Mouse (Mus musculus): ENCODE data around the gene Magoh. TPM values are rescaled to one million over a fixed set of nuclear protein-coding genes. Genes with fewer than 3 reads are reported as not detected.

Magoh gene
- total and polyA plus RNA-seq, 3 experiments, result 165 to 369 (median 217) TPM

DNA sequence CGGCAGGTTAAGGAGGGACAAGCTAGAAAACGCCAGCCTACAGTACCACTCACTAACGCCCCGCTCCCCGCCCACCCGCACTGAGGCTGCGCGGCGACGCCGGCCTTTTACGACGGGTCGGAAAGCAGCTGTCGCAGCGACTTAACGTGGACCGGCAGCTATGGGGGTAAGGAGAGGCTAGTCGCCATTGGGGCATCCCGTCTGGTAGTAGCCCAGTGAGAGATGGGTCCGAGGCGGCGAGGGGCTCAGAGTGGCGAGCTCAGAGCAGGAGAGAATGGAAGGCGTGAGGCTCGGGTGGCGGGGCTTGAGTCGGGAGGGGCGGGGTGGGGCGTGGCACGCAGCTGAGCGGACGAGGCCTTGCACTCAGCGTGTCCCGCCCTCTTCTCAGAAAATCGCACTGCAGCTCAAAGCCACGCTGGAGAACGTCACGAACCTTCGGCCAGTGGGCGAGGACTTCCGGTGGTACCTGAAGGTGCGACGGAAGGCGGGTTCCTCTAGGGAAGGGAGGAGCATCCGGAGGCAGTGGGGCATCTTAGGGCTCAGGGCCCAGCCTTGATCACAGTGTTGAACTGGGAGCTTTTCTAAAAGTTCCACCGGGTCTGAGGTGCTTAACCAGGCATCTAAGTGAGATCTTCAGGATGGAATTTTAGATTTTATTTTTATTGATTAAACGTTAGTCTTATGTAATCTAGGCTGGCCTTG is 10.3 kb downstream of the Magoh start, which contains the start of gene 0610037L13Rik:
Gene 0610037L13Rik, plus strand, starts transcription at position 83 of the 702 bp plus-strand sequence.
- Histone ChIP-seq H3K4me1 (ENCODE audit: control insufficient read depth in 1 of 2, insufficient read depth in 2 of 2) (peaks cover 3 to 19% of the 10 kb centered on the region in 2 experiments; a peak in 3 of 4 replicates), H3K27ac (ENCODE audit: insufficient read depth, low read depth) (peak within 1 kb of the TSS; percentile 77)

GRCm38 (mm10) chr4:107892663-107893062 is 13.1 kb downstream of the Magoh start:
- H3K4me3 ChIP-seq (replicated peaks in 1 of 3; ENCODE audit: low read depth in 2 of 3, low read length in 2 of 3, poor library complexity in 1 of 3), result no peak overlapping the region
- DNase-seq (ENCODE audit: extremely low read depth), result peak; percentile 21
- H3K36me3 ChIP-seq (replicated peaks in 1 of 2; ENCODE audit: control insufficient read depth in 1 of 2, insufficient read depth in 1 of 2, low read length in 1 of 2), result peaks cover 28 to 74% of the 10 kb centered on the region in 2 experiments
- dilution Hi-C loops (cut with MboI; ENCODE audit: extremely low pct_ligation_motif_present, extremely low pct_unique_long_range_greater_than_20kb, low sequenced_read_pairs), result no loop called here
- H3K79me2 ChIP-seq (replicated peaks; ENCODE audit: control insufficient read depth, extremely low read depth, insufficient read depth, poor library complexity, severe bottlenecking), result peaks cover 3% of the 10 kb centered on the region; the same call in 1 of the 2 replicates
- no peak overlapping the region for H3K9ac ChIP-seq (ENCODE audit: insufficient read depth, low read depth)
- no peaks in the 10 kb centered on the region for H3K9me3 ChIP-seq (replicated peaks; ENCODE audit: low read length)
- H3K27ac ChIP-seq (ENCODE audit: insufficient read depth, low read depth), result no peak overlapping the region
- H3K4me2 ChIP-seq (ENCODE audit: insufficient read depth, low read depth, poor library complexity, severe bottlenecking), result no peak overlapping the region
- peaks cover 3 to 19% of the 10 kb centered on the region in 2 experiments; a peak in 3 of 4 replicates for H3K4me1 ChIP-seq (ENCODE audit: control insufficient read depth in 1 of 2, insufficient read depth in 2 of 2)
- H3K27me3 ChIP-seq (replicated peaks), result no peaks in the 10 kb centered on the region
- in situ Hi-C loops (cut with MboI; ENCODE audit: low pct_ligation_motif_present, low pct_unique_long_range_greater_than_20kb, low sequenced_read_pairs), result no loop called here
- TF ChIP-seq ZNF384 (IDR thresholded peaks at IDR 0.05; ENCODE audit: low read depth, low read length) (no peak), RAD21 (IDR thresholded peaks at IDR 0.05; ENCODE audit: low read depth, low read length) (peak; percentile 45), MYC (IDR thresholded peaks at IDR 0.05; ENCODE audit: low read depth, low read length) (no peak), HCFC1 (IDR thresholded peaks at IDR 0.05; ENCODE audit: low read depth, low read length) (no peak), KAT2A (IDR thresholded peaks at IDR 0.05; ENCODE audit: insufficient replicate concordance, low read length) (no peak), ZC3H11A (IDR thresholded peaks at IDR 0.05; ENCODE audit: low read depth, low read length) (no peak), ETS1 (conservative IDR thresholded peaks at IDR 0.05; ENCODE audit: low read depth, low read length) (no peak), POLR2AphosphoS2 (IDR thresholded peaks at IDR 0.05; ENCODE audit: low read depth, low read length) (no peak), MAZ (IDR thresholded peaks at IDR 0.05; ENCODE audit: low read depth, low read length) (no peak), CTCF (conservative IDR thresholded peaks at IDR 0.05 in 1 of 2, IDR thresholded peaks at IDR 0.05 in 1 of 2; ENCODE audit: low read depth in 2 of 2, low read length in 2 of 2) (peak in 1 of 2 experiments; percentile 53; a peak in 2 of 4 replicates), JUND (conservative IDR thresholded peaks at IDR 0.05; ENCODE audit: low read depth, low read length) (no peak), POLR2A (IDR thresholded peaks at IDR 0.05; ENCODE audit: low read depth, low read length) (no peak), USF1 (IDR thresholded peaks at IDR 0.05; ENCODE audit: low read depth, low read length) (no peak), EP300 (IDR thresholded peaks at IDR 0.05; ENCODE audit: low read length) (no peak), USF2 (conservative IDR thresholded peaks at IDR 0.05; ENCODE audit: low read depth, low read length) (no peak), E2F4 (IDR thresholded peaks at IDR 0.05; ENCODE audit: insufficient replicate concordance, low read depth, low read length) (no peak)

More for the DNA sequence above, 10.3 kb downstream of the Magoh start, which contains the start of gene 0610037L13Rik:
- peak within 1 kb of the TSS; percentile 97 for H3K9ac ChIP-seq (ENCODE audit: insufficient read depth, low read depth)
- peaks cover 3% of the 10 kb centered on the region; the same call in 1 of the 2 replicates for H3K79me2 ChIP-seq (replicated peaks; ENCODE audit: control insufficient read depth, extremely low read depth, insufficient read depth, poor library complexity, severe bottlenecking)
- no peaks in the 10 kb centered on the region for H3K27me3 ChIP-seq (replicated peaks)
- peak within 1 kb of the TSS; percentile 56 to 86 (median 78) for H3K4me3 ChIP-seq (replicated peaks in 1 of 3; ENCODE audit: low read depth in 2 of 3, low read length in 2 of 3, poor library complexity in 1 of 3)
- DNase-seq (ENCODE audit: extremely low read depth), result peak; percentile 99
- in situ Hi-C loops (cut with MboI; ENCODE audit: low pct_ligation_motif_present, low pct_unique_long_range_greater_than_20kb, low sequenced_read_pairs) (no loop called here), dilution Hi-C loops (cut with MboI; ENCODE audit: extremely low pct_ligation_motif_present, extremely low pct_unique_long_range_greater_than_20kb, low sequenced_read_pairs) (no loop called here)
- H3K4me2 ChIP-seq (ENCODE audit: insufficient read depth, low read depth, poor library complexity, severe bottlenecking), result peak within 1 kb of the TSS; percentile 85
- TF ChIP-seq SMC3 (IDR thresholded peaks at IDR 0.05; ENCODE audit: low read depth, low read length), result no peak
- 0 out of 2 replicates have a peak, but pooled peaks have one; percentile 57 for TF ChIP-seq UBTF (IDR thresholded peaks at IDR 0.05; ENCODE audit: low read depth, low read length)
- peak; percentile 86 for TF ChIP-seq NRF1 (IDR thresholded peaks at IDR 0.05; ENCODE audit: low read depth, low read length)
- no peak for TF ChIP-seq GABPA (IDR thresholded peaks at IDR 0.05; ENCODE audit: insufficient replicate concordance, low read depth, low read length)
- no peak for TF ChIP-seq CTCF (conservative IDR thresholded peaks at IDR 0.05 in 1 of 2, IDR thresholded peaks at IDR 0.05 in 1 of 2; ENCODE audit: low read depth in 2 of 2, low read length in 2 of 2)
- no peak for TF ChIP-seq MEF2A (IDR thresholded peaks at IDR 0.05; ENCODE audit: borderline replicate concordance, low read depth, low read length)
- TF ChIP-seq ELF1 (IDR thresholded peaks at IDR 0.05; ENCODE audit: low read depth, low read length), result peak; percentile 85
- peak; percentile 83 for TF ChIP-seq TCF12 (IDR thresholded peaks at IDR 0.05; ENCODE audit: low read depth, low read length)
- no peak for TF ChIP-seq ETS1 (conservative IDR thresholded peaks at IDR 0.05; ENCODE audit: low read depth, low read length)
- no peak for TF ChIP-seq USF1 (IDR thresholded peaks at IDR 0.05; ENCODE audit: low read depth, low read length)
- TF ChIP-seq POLR2AphosphoS2 (IDR thresholded peaks at IDR 0.05; ENCODE audit: low read depth, low read length), result peak; percentile 76
- peak; percentile 59; the same call in 1 of the 2 replicates for TF ChIP-seq ZMIZ1 (IDR thresholded peaks at IDR 0.05; ENCODE audit: low read depth, low read length)
- TF ChIP-seq KAT2A (IDR thresholded peaks at IDR 0.05; ENCODE audit: insufficient replicate concordance, low read length), result peak; percentile 63; the same call in 1 of the 2 replicates
- TF ChIP-seq HCFC1 (IDR thresholded peaks at IDR 0.05; ENCODE audit: low read depth, low read length), result peak; percentile 77
- no peak for TF ChIP-seq PAX5 (IDR thresholded peaks at IDR 0.05; ENCODE audit: low read length)
- no peak; the same call in 1 of the 2 replicates for TF ChIP-seq MAX (IDR thresholded peaks at IDR 0.05; ENCODE audit: low read length)
- TF ChIP-seq RAD21 (IDR thresholded peaks at IDR 0.05; ENCODE audit: low read depth, low read length), result no peak
- TF ChIP-seq TBP (conservative IDR thresholded peaks at IDR 0.05; ENCODE audit: low read depth, low read length), result peak; percentile 93
- peak; percentile 93 for TF ChIP-seq SIN3A (IDR thresholded peaks at IDR 0.05; ENCODE audit: low read length)
- peak; percentile 71 for TF ChIP-seq MYC (IDR thresholded peaks at IDR 0.05; ENCODE audit: low read depth, low read length)
- TF ChIP-seq MXI1 (IDR thresholded peaks at IDR 0.05; ENCODE audit: low read depth, low read length), result peak; percentile 83
- peak; percentile 72; the same call in 1 of the 2 replicates for TF ChIP-seq MAZ (IDR thresholded peaks at IDR 0.05; ENCODE audit: low read depth, low read length)
- TF ChIP-seq POLR2A (IDR thresholded peaks at IDR 0.05; ENCODE audit: low read depth, low read length), result peak; percentile 90
- TF ChIP-seq ZNF384 (IDR thresholded peaks at IDR 0.05; ENCODE audit: low read depth, low read length), result no peak
- no peak for TF ChIP-seq E2F4 (IDR thresholded peaks at IDR 0.05; ENCODE audit: insufficient replicate concordance, low read depth, low read length)
- TF ChIP-seq USF2 (conservative IDR thresholded peaks at IDR 0.05; ENCODE audit: low read depth, low read length), result no peak
- 0 out of 2 replicates have a peak, but pooled peaks have one; percentile 5 for TF ChIP-seq IRF4 (IDR thresholded peaks at IDR 0.05; ENCODE audit: low read depth, low read length)
- TF ChIP-seq MAFK (IDR thresholded peaks at IDR 0.05; ENCODE audit: insufficient replicate concordance, low read length), result no peak
- TF ChIP-seq CHD2 (IDR thresholded peaks at IDR 0.05; ENCODE audit: low read length), result 0 out of 2 replicates have a peak, but pooled peaks have one; percentile 38
- no peak for TF ChIP-seq JUN (IDR thresholded peaks at IDR 0.05; ENCODE audit: insufficient read depth, low read depth, low read length)
- no peak for TF ChIP-seq CHD1 (IDR thresholded peaks at IDR 0.05; ENCODE audit: low read depth, low read length)
- TF ChIP-seq JUND (conservative IDR thresholded peaks at IDR 0.05; ENCODE audit: low read depth, low read length), result 0 out of 2 replicates have a peak, but pooled peaks have one; percentile 11
- no peak for TF ChIP-seq BHLHE40 (IDR thresholded peaks at IDR 0.05; ENCODE audit: low read depth, low read length)
- no peak for TF ChIP-seq ZKSCAN1 (IDR thresholded peaks at IDR 0.05; ENCODE audit: borderline replicate concordance, low read depth, low read length)
- peak; percentile 86 for TF ChIP-seq NELFE (IDR thresholded peaks at IDR 0.05; ENCODE audit: low read depth, low read length)
- 0 out of 2 replicates have a peak, but pooled peaks have one; percentile 19 for TF ChIP-seq RCOR1 (conservative IDR thresholded peaks at IDR 0.05; ENCODE audit: low read depth, low read length)
- TF ChIP-seq ZC3H11A (IDR thresholded peaks at IDR 0.05; ENCODE audit: low read depth, low read length), result no peak
- TF ChIP-seq EP300 (IDR thresholded peaks at IDR 0.05; ENCODE audit: low read length), result no peak
- H3K9me3 ChIP-seq (replicated peaks; ENCODE audit: low read length), result no peaks in the 10 kb centered on the region
- peaks cover 25 to 73% of the 10 kb centered on the region in 2 experiments for H3K36me3 ChIP-seq (replicated peaks in 1 of 2; ENCODE audit: control insufficient read depth in 1 of 2, insufficient read depth in 1 of 2, low read length in 1 of 2)
